Mouse (Mus musculus) lung, adult 18-20 months (tissue): ENCODE measurements at regions not wholly inside any gene's neighbourhood (a gene's known extent, or its start where the extent isn't known, plus 50 kb on each side); places are given as distances from the start of the nearest gene placed in this dataset.
"Not testable (repeated sequence)": the region's sequence is repeated elsewhere in the genome, so short reads cannot be mapped to it uniquely, and the experiment has no call there.

ENCODE experiments used
- DNase-seq, 2 experiments: peaks; one replicate each; pipeline ENCODE4 v3.0.0; 2022; ENCODE audit warnings: mixed read lengths in 2 of 2

GRCm38 (mm10) chr13:52344383-52344782, 186.7 kb downstream of the Diras2 start:
- no peak for DNase-seq

- DNase-seq = no peak
These were observed 186.2 kb downstream of the Diras2 start for GRCm38 (mm10) chr13:52344853-52345252.

- no peak for DNase-seq
These were observed 185.6 kb downstream of the Diras2 start for GRCm38 (mm10) chr13:52345375-52346026.

- DNase-seq = no peak
These were observed 185.1 kb downstream of the Diras2 start for GRCm38 (mm10) chr13:52346027-52346375.

- DNase-seq = no peak
These were observed 183.4 kb downstream of the Diras2 start for GRCm38 (mm10) chr13:52347631-52348030.

GRCm38 (mm10) chr13:52349606-52350005, 181.5 kb downstream of the Diras2 start:
- no peak for DNase-seq

GRCm38 (mm10) chr13:52352576-52352975, 178.5 kb downstream of the Diras2 start:
- no peak for DNase-seq

GRCm38 (mm10) chr13:52353437-52353836, 177.6 kb downstream of the Diras2 start:
- DNase-seq = no peak

GRCm38 (mm10) chr13:52353966-52354365, 177.1 kb downstream of the Diras2 start:
- no peak for DNase-seq

GRCm38 (mm10) chr13:52355921-52356320, 175.2 kb downstream of the Diras2 start:
- not testable (repeated sequence) for DNase-seq

- not testable (repeated sequence) for DNase-seq
These were observed 171.7 kb downstream of the Diras2 start for GRCm38 (mm10) chr13:52359332-52359731.

GRCm38 (mm10) chr13:52361177-52361846, 169.8 kb downstream of the Diras2 start:
- no peak for DNase-seq

GRCm38 (mm10) chr13:52362266-52362665, 168.8 kb downstream of the Diras2 start:
- DNase-seq = no peak

GRCm38 (mm10) chr13:52369851-52370250, 161.2 kb downstream of the Diras2 start:
- no peak for DNase-seq

GRCm38 (mm10) chr13:52371986-52372385, 159.1 kb downstream of the Diras2 start:
- no peak for DNase-seq

GRCm38 (mm10) chr13:52374781-52375180, 156.3 kb downstream of the Diras2 start:
- peak; percentile 11 to 48 for DNase-seq

- DNase-seq = no peak
These were observed 152.8 kb downstream of the Diras2 start for GRCm38 (mm10) chr13:52378236-52378635.

- no peak for DNase-seq
These were observed 141.8 kb downstream of the Diras2 start for GRCm38 (mm10) chr13:52389271-52389670.

- no peak for DNase-seq
These were observed 135.3 kb downstream of the Diras2 start for GRCm38 (mm10) chr13:52395786-52396185.

GRCm38 (mm10) chr13:52398344-52398743, 132.7 kb downstream of the Diras2 start:
- no peak for DNase-seq

GRCm38 (mm10) chr13:52399143-52399542, 131.9 kb downstream of the Diras2 start:
- DNase-seq = no peak

- DNase-seq = no peak
These were observed 127.3 kb downstream of the Diras2 start for GRCm38 (mm10) chr13:52403805-52404204.

- DNase-seq = no peak
These were observed 114.8 kb downstream of the Diras2 start for GRCm38 (mm10) chr13:52416301-52416700.

GRCm38 (mm10) chr13:52422456-52422855, 108.6 kb downstream of the Diras2 start:
- no peak for DNase-seq

- DNase-seq = no peak
These were observed 102.6 kb downstream of the Diras2 start for GRCm38 (mm10) chr13:52428527-52428926.
